Mouse (Mus musculus): ENCODE results near the gene Robo2. TPM values are rescaled to one million over a fixed set of nuclear protein-coding genes. Genes with fewer than 3 reads are reported as not detected.

The Robo2 gene
- total RNA-seq, 1 experiment from 2014 or later = not detected

GRCm38 (mm10) chr16:74227285-74227684 is 184.3 kb downstream of the Robo2 start:
- ATAC-seq (replicated peaks; ENCODE audit: insufficient number of reproducible peaks, low FRiP score, low TSS enrichment, poor library complexity, severe bottlenecking) = no peak

DNA sequence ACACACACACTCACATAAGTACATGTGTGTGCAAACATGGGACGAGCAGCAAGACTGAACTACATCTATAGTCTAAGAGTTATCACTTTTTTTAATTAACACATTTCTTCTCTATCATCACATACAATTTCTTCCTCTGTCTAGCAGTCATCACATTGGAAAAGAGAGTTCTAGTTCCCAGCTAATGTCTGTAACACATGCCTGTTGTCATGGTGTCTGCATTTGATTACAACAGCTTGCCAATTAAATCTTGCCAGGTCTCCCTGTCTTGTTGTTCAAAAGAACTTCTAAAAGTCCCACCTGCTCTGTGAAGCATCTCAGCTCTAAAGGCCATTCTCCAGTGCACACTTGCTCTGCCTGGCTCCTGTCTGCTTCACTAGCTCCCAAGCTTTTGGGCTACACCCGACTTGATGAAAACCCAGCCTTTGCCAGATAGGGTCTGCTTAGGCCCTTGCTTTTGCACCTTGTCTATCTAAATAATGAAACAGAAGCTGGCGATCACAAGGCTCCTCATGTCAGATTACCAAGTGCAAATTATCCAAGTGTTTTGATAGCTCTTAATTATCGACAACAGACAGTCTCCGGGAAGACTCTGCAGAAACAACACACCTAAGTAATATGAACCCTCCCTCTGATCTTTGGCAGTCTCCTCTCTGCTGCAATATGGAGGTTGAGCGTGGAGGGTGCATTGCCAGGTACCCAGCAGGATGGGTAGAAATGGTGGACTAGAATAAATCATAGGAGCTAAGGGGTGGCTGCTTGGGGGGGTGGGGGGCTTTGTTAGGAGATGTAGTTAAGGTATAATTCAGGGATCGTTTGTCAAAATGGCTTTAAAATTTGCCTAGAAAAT is 186.0 kb downstream of the Robo2 start:
- ATAC-seq (replicated peaks; ENCODE audit: insufficient number of reproducible peaks, low FRiP score, low TSS enrichment, poor library complexity, severe bottlenecking) = no peak

- ATAC-seq (replicated peaks; ENCODE audit: insufficient number of reproducible peaks, low FRiP score, low TSS enrichment, poor library complexity, severe bottlenecking) = no peak
Measured at GRCm38 (mm10) chr16:74222501-74222900, 189.1 kb downstream of the Robo2 start.

DNA sequence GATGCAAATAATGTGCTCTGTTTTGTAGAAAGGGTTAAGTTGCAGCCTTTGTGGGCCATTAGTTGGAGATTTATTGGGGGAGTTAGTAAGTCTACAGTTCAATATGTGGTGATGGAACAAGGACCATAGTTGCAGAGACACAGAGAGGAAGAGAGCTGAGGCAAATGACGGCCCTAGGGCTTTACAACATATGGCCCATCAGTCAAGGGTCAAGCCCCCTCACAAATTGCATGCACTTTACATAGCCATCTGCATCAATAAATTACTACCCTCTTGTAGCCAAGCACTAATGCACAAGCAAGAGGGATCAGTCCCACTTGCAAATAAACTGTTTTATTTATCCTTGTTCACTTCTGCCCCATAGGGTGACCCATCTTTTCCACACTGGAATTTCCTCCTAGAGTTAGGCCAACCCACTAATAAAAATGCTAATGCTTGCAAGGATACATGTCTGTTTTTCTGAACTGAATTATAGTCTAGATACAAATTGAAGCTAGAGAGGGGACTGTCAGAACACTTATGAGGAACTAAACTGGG is 194.7 kb downstream of the Robo2 start:
- ATAC-seq (replicated peaks; ENCODE audit: insufficient number of reproducible peaks, low FRiP score, low TSS enrichment, poor library complexity, severe bottlenecking) = no peak

DNA sequence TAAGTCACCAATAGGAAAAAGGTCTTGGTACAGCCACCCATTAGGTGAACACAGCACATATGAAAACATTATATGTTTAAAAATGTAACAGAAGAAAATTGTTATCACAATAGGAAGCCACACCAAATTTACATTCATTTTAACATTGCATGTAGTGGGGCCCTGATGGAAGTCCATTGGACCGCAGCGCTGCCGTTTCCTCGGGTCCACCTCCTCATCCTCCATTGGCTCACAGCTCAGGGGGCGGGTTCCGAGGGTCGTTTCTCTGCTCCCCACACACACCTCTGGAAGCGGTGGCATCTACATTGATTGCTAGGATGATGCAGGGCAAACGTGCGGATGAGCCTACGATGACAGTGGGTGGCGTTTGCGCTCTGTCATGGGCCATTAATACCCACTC is 195.8 kb downstream of the Robo2 start:
- no peak for ATAC-seq (replicated peaks; ENCODE audit: insufficient number of reproducible peaks, low FRiP score, low TSS enrichment, poor library complexity, severe bottlenecking)

GRCm38 (mm10) chr16:74200705-74201104 is 210.9 kb downstream of the Robo2 start:
- no peak for ATAC-seq (replicated peaks; ENCODE audit: insufficient number of reproducible peaks, low FRiP score, low TSS enrichment, poor library complexity, severe bottlenecking)

DNA sequence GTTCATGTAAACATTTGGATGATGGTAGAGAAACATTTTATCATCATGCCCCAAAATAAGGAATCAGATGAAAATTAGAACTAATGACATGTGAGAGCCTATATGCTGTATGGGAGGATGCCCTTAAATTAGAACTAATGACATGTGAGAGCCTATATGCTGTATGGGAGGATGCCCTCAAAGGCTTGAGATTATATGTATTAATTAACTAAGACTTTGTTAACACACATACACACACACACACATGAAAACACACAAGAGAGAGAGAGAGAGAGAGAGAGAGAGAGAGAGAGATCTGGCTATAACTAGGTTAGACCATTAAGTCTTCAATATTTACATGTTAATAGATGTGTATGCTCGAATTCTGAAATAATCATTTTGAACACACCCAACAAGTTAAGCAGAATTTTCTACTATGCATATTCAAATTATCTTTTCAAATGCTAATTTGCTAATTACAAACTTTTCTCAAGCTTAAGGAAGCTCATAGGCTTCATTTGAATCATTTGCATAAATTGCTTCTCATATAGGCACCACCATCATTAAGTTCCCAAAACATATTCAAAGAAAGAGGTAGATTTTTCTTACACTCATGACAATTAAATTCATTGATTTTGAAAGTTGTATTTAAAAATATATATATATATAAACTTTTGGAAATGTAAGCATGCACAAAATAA is 211.5 kb downstream of the Robo2 start:
- ATAC-seq (replicated peaks; ENCODE audit: insufficient number of reproducible peaks, low FRiP score, low TSS enrichment, poor library complexity, severe bottlenecking) = no peak

GRCm38 (mm10) chr16:74192979-74193554 is 218.6 kb downstream of the Robo2 start:
- ATAC-seq (replicated peaks; ENCODE audit: insufficient number of reproducible peaks, low FRiP score, low TSS enrichment, poor library complexity, severe bottlenecking) = no peak

- no peak for ATAC-seq (replicated peaks; ENCODE audit: insufficient number of reproducible peaks, low FRiP score, low TSS enrichment, poor library complexity, severe bottlenecking)
Measured at GRCm38 (mm10) chr16:74191621-74192020, 220.0 kb downstream of the Robo2 start.

- ATAC-seq (replicated peaks; ENCODE audit: insufficient number of reproducible peaks, low FRiP score, low TSS enrichment, poor library complexity, severe bottlenecking) = no peak
Measured at GRCm38 (mm10) chr16:74182509-74183113, 229.0 kb downstream of the Robo2 start.

GRCm38 (mm10) chr16:74172673-74173072 is 239.0 kb downstream of the Robo2 start:
- no peak for ATAC-seq (replicated peaks; ENCODE audit: insufficient number of reproducible peaks, low FRiP score, low TSS enrichment, poor library complexity, severe bottlenecking)

DNA sequence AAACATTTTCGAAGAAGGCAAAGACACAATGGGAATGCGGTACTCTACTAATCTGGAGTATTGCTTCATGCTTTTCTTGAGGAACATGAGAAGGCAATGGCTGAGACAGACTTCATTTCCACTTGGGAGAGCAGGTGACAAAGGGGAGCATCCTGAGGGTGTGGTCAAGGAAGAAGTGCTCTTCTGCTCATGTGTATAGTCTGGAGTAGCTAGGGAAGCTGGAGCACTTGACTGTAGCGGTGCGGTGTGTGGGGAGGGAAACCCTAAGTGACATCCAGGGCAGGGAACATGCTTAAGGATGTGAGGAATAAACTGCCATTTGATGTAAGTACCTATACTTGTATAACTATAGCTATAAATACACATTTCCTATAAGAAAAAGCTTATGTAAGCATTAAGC is 242.0 kb downstream of the Robo2 start:
- 0 out of 2 replicates have a peak, but pooled peaks have one; percentile 31 for ATAC-seq (replicated peaks; ENCODE audit: insufficient number of reproducible peaks, low FRiP score, low TSS enrichment, poor library complexity, severe bottlenecking)

DNA sequence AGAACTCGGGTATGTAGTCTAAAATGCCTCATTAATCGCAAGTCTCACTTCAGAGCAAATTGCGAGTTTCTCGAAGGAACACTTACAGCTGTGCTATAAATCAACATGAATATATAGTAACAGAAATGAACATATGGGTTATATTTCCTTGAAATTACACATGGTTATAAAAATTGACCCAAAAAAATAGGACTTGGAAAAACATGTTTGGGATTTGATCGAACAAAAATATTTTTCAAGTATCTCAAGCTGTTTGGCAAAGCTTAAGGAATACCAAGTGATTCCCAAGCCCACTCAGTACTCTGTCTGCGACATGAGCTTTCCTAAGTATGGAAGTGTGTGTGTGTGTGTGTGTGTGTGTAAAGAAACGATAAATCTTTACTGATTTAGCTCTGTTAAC is 242.5 kb downstream of the Robo2 start:
- no peak for ATAC-seq (replicated peaks; ENCODE audit: insufficient number of reproducible peaks, low FRiP score, low TSS enrichment, poor library complexity, severe bottlenecking)

- no peak for ATAC-seq (replicated peaks; ENCODE audit: insufficient number of reproducible peaks, low FRiP score, low TSS enrichment, poor library complexity, severe bottlenecking)
Measured at GRCm38 (mm10) chr16:74167832-74168231, 243.8 kb downstream of the Robo2 start.

- ATAC-seq (replicated peaks; ENCODE audit: insufficient number of reproducible peaks, low FRiP score, low TSS enrichment, poor library complexity, severe bottlenecking) = no peak
Measured at GRCm38 (mm10) chr16:74162041-74162440, 249.6 kb downstream of the Robo2 start.

DNA sequence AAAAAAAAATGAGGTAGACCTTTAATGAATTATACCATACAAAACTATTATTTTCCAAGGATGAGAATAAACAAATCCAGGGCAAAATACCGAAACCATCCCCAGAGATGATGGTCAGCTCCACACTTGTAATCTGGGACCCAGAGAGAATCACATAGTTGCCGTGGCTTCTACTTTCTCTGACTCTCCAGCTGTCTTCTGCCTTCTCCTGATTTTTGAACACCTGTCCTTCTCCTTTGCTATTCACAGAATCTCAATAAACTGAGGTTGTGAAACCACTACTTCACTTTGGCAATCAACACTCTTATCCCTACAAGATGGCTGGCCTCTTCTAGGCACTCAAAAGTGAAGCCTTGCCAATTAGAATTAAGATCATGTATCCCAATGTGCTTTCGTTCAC is 252.4 kb downstream of the Robo2 start:
- no peak for ATAC-seq (replicated peaks; ENCODE audit: insufficient number of reproducible peaks, low FRiP score, low TSS enrichment, poor library complexity, severe bottlenecking)

DNA sequence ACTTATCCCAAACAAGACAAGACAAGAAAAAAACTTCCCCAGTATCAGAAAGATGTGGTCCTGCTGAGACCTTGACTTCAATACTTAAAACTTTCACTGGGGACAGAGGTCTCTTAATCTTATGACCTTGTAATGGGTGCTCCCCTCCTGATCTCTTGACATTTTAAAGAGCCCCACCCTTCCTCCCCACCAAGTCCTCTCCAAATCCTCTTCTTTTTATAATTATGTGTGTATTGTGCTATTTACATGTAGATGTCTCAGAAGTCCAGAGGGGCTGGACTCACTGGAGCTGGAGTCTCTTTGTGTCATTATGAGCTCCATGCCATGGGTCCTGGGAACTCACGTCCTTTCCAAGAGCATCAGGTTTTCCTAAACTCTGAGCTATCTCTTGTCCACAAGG is 275.4 kb downstream of the Robo2 start:
- no peak for ATAC-seq (replicated peaks; ENCODE audit: insufficient number of reproducible peaks, low FRiP score, low TSS enrichment, poor library complexity, severe bottlenecking)

DNA sequence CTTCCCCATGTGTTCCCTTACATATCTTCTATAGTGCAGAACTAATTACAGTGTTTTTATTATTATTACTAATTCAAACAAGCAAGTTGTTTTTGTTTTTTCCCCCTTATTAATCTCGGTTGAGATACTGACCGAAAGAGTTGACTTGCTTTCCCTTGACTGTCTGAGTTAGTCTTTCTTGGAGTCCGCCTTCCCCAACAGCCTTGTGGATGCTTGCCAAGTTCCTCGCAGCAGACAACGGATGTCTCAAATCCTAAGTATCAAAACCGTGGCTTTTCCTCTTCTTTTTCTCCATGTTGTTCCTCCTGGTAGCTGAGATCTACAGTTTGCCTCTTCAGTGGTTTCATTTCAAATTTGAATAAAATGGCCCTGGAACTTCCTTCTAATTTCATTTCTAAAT is 278.8 kb downstream of the Robo2 start:
- no peak for ATAC-seq (replicated peaks; ENCODE audit: insufficient number of reproducible peaks, low FRiP score, low TSS enrichment, poor library complexity, severe bottlenecking)

DNA sequence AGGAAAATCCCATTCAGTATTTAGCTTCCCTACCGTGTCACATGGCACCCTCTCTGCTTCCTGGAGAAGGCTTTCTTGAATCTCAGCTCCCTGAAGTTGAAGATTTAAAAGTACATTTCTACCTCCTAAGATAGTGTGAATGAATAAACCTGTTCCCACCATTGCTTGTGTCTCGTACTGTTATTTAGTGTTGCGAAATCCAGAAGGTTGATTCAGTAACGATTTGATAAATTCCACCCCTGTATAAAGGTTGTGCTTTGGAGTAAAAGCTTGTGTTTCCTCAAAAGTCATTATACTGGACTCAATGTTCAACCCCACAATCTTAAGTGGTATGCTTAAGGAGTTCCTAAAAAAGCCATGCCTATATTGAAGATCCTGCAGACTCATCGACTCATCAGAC is 280.3 kb downstream of the Robo2 start:
- ATAC-seq (replicated peaks; ENCODE audit: insufficient number of reproducible peaks, low FRiP score, low TSS enrichment, poor library complexity, severe bottlenecking) = no peak

Data from monocyte, adult 5-6 weeks (primary cell).